Mouse (Mus musculus): ENCODE results near the gene 9530077C05Rik.
"Not testable (repeated sequence)": the region's sequence is repeated elsewhere in the genome, so short reads cannot be mapped to it uniquely, and the experiment has no call there.

9530077C05Rik gene

DNA sequence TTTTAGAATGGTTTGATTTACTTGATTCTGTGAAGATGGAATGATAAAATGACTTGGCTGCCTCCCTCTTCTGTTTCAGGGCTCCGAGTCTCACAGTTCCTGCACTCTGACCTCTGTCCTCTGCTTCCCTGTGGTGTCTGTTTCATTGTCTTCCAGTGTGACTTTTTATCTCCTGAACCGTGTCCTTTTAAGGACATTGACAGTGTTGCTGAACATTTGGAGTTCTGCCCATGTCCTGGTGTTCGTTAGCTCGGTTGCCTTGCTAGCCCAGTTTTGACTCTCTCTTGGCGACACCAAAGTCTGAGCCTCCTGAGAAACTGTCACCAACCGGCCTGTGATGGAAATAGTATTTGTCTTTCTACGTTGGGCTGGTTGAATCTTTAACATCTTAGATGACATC is 9.2 kb downstream of the 9530077C05Rik start:
- peak; percentile 55 for DNase-seq

DNA sequence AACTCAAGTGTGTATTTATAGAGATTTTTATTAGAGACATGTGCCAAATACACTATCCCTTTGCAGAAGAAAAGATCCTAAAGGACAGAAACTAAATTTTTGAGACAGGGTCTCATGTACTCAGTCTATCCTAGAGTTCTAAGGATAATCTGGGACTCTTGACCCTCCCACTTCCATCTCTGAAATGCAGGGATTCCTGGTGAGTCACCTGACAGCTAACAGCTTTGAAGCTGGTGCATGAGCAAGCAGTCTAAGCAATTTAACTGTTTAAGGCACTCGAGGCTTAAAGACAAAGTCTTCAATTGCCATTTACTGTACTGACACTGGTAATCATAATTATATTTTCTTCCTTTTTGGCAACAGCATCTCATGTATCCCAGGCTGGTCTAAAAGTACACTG is 11.2 kb downstream of the 9530077C05Rik start:
- DNase-seq = no peak

DNA sequence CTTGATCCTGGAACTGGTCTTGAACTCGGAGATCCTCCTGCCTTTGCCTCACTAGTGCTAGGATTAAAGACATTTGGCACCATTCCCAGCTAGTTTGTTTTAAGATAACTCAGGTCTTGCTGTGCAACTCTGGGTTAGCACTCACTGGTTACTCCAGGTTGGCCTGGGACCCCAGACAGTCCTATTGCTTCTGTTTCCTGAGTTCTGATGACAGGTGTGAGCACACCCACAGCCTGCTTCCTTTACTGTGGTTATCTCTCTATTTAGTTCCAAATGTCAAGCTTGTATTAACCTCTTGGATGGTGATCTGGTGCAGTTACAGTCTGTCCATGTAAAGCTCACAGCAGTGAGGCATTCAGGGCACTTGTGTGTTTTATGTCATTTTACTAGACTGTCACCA is 12.2 kb downstream of the 9530077C05Rik start:
- no peak for DNase-seq

DNA sequence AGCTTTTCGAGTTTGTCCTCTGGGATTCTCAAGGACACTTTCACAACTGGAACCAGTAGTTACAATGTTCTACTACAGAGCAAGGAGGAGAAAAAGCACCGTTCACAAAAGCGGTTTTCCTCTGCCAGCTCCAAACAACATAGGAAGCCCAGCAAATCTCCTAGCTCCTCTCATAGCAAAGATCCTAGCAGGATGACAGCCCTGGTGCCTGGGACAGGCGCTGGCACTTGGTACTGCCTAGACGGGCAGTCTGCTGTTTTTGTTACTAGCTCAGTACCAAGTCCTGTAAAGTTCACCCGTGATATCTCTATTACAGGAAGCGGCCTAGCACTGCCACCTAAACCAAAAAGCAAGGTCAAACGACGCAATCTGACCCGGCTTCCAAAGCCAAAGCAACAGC is 12.9 kb downstream of the 9530077C05Rik start:
- no peak for DNase-seq

DNA sequence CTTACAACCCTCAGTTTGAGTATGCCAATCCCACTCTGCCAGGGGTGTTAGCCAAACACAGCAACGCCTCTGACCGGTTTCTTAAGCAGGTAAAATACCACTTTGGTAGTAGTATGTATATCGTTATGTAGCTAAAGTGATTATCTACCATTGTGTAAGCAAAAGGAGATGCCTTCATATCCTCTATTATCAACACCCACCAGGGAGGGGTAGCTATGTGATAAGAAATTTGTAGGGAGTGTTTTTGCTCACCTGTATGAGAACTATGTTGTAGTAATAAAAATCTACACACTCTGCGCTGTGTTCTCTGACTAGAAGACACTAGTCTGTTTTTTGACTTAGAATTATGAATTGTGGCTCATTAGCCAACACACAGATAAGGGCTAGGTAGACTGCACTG is 13.4 kb downstream of the 9530077C05Rik start:
- DNase-seq = no peak

DNA sequence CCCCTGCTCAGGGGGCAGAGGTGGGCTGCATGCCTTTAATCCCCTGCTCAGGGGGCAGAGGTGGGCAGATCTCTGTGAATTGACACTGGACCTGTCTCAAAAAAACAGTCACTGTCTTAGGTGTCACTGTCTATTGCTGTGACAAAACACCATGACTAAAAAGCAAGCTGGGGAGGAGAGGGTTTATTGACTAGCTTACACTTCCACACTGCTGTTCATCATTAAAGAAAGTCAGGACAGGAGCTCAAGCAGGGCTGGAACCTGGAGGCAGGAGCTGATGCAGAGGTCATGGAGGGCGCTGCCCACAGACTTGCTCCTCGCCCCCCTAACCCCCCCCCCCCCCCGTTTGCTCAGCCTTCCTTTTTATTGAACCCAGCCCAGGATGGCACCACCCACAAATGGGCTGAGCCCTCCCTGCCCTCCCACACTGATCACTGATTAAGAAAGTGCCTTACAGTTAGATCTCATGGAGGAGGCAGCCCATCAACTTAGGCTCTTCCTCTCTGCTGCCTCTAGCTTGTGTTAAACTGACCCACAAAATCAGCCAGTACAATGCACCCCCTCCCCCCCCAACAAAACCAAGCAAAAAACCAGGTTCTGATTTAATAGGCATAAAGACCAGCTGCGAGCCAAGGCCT is 16.8 kb downstream of the 9530077C05Rik start:
- DNase-seq = no peak

DNA sequence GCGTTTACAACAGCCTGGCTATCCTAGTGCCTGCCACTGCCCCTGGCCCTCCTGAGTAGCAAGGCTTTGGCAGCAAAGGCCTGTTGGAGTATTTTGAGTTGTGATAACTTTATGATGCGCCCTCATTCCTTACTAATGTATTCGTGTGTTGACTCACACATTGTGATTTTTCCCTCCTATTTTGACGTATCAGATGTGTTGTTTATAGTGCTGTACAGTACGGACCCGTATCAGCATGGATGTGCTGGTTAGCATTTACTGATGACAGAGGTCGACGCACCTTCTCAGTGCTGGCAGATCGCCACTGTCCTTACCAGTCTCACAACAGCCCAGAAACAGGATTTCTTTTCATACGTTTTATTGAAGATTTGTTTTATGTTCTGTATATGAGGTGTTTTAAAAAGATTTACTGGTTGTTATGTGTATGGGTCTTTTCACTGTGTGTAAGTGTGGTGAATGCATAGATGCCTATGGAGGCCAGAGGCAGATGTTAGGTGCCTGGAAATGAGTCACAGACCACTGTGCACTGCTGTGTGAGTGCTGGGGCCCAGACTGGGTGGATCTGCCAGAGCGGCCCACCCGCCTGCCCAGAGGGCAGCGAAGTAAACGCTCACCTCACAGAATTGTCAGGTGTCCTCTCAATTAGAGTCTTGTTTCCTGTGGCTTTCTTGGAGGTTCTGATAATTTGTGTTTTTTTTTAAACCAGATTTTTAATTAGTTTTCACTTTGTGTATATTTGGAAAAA is 17.5 kb downstream of the 9530077C05Rik start:
- no peak for DNase-seq

DNA sequence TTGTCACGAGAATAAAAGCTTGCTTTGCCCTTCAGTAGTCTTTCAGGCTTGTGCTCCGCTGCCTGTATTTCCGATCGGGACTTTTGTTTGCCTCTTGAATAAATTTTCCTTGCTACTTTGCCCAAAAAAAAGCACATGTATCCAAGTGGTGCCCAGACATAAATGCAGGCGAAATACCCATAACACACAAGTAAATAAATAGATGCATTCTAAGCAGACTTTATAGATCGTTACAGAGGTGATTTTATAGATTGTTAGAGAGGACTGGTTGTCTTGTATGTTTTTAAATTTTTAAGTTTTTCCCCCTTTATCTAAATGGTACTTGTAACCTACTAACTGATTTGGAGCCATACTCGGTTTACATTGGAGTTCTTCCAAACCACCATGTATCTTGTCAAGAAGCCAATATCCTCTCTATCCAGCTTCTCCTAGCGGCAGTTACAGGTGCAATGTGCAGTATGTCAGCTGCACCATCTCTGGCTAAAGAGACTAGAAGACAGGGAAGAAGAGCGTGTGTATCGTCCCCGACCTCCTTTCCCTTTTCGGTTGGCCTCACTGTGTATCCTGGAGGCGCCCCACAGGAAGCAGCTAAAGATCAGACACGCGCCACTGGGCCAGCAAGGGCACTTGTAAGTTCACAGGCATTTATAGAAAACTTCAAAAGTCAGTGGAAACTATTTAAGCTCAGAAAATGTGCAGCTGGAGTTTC is 18.4 kb downstream of the 9530077C05Rik start:
- DNase-seq = peak; percentile 36

DNA sequence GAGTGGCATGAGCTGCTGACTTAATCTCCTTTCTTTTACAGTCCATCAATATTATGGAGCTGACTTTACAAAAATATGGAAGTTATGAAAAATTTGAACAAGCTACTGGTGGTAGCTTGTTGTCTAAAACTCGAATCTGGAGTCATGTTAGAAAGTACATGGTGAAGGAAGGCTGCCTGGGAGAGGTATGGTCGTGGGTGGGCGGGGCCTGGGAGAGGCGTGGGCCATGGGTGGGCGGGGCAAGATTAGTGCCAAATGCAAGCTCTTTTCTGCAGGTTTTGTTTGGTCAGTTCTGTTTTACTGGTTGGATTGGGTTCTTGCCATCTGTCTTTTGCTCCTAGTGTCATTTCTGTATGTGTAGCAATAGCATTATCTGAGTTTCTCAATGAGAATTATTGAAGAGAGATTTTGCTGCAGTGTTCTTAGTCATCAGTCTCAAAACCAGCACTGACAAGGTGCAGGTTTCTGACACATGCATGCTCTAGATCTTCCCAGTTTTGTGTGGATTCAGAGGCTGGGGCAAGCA is 19.1 kb downstream of the 9530077C05Rik start:
- DNase-seq = no peak

DNA sequence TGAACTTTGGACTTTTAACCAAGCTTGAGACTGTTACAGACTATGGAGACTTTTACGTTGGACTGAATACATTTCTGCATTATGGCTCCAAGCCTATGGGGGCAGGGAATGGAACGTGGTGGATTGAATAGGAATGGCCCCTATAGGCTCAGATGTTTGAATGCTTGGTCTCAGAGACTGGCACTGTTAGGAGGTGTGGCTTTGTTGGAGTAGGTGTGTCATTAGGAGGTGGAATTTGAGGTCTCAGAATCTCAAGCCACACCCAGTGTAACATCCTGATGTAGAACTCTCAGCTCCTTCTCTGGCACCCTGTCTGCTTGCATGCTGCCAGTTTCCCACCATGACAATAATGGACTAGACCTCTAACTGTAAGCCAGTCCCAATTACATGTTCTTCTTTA is 21.9 kb downstream of the 9530077C05Rik start:
- DNase-seq = no peak

DNA sequence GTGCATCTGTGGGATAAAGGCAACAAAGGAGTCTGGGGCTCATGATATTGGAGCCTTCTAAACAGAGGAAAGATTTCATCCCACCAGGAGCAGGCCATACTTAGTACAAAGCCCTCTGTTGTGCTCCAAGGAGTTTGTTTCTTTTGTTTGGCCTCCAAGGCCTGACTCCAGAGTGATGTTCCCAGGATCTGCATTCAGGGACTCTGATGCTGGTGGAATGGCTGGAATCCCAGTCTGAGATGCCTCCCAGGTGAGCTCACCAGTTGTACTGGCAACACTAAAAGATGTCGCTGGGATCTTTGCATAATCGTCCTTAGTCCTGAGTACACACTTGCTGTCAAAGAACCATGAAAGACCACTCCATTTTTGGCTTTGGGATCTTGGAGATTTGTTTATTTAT is 22.8 kb downstream of the 9530077C05Rik start:
- DNase-seq = no peak

DNA sequence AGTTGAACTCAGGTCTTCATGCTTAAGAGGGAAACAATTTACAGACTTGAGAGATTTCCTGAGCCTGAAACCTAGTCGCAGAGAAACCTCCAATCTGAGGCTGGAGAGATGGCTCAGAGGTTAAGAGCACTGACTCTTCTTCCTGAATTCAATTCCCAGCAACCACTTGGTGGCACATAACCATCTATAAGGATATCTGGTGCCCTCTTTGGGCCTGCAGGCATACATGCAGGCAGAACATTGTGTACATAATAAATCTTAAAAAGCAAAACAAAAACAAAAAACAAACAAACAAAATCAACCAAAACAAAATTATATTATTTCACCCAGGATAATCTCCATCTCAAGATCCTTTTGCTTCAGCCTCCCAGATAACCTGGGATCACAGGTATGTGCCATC is 27.5 kb downstream of the 9530077C05Rik start:
- DNase-seq = no peak

DNA sequence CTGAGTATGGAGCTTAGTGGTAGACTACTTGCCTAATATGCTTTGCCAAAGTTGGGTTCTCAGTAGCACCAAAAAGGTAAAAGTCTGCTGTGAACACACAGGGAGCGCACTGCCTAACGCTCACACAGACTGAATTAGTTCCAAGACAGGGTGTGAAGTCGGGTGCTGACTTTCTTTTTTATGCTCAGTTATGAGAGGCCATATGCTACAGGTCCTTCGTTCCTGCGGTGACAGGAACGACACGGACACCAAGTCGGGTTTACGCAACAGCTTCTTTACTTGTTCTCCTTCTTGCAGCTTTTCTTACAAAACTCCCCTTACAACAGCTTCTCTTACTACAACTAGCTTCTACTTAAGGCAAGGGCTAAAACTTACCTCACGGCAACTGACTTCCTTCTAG is 31.8 kb downstream of the 9530077C05Rik start:
- DNase-seq = no peak

DNA sequence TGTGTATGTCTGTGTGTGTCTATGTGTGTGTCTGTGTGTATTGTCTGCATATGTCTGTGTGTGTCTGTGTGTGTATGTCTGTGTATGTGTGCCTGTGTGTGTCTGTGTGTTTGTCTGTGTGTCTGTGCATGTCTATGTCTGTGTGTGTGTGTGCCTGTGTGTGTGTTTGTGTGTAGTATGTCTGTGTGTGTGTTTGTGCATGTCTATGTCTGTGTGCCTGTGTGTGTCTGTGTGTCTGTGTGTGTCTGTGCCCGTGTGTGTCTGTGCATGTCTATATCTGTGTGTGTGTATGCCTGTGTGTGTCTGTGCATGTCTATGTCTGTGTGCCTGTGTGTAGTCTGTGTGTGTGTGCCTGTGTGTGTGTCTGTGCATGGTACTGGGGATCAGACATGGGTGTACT is 33.8 kb downstream of the 9530077C05Rik start:
- no peak for DNase-seq

DNA sequence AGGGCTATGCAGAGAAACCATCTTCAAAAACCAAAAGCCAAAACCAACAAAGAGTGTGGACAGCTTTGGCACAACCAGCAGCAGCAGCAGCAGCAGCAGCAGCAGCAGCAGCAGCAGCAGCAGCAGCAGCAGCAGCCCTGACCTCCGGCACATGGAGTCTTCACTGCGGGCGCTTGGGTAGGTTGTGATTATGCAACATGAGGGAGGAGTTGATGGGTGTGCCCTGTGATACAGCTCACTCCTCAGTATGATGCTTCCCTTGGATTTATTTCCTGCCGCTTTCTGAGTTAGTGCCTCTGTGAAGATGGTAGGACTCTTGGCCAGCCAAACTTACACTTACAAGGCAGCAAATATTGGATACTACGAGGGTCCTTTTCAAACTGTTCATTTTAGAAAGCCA is 35.9 kb downstream of the 9530077C05Rik start:
- DNase-seq = no peak

DNA sequence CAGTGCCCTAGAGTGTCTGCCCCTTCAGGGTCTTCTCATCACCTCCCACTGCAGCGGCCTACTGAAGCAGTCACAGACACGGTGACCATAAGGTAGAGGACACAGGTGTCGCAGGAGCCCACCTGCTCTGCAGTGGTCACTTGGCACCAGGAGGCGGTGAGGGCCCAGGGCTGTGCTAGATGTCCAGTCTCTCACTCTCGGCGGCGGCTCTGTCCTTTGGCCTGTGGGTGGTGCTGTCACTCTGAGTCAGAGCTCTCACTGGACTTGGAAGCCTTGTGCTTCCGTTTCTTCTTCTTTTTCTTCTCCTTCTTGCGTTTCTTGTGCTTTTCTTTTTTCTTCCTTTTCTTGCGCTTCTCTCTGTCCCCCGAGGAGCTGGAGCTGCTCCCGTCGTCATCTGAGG is 37.1 kb downstream of the 9530077C05Rik start:
- no peak for DNase-seq

DNA sequence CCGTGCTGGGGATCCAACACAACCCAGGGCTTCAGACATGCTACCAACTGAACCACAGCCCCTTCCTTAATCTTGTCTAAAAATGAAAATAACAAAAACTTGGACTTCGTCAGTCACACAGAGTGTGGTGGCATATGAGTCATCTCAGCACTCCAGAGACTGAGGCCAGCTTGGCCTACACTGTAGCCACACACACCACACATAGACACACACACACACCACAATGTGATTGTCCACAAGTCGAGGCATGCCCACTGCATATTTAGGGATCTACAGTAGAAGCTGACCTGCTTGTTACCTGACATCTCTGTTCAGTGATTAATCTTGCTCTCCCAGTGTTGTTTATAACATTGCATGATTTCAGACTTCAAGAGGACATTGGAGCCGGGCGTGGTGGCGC is 37.9 kb downstream of the 9530077C05Rik start:
- no peak for DNase-seq

DNA sequence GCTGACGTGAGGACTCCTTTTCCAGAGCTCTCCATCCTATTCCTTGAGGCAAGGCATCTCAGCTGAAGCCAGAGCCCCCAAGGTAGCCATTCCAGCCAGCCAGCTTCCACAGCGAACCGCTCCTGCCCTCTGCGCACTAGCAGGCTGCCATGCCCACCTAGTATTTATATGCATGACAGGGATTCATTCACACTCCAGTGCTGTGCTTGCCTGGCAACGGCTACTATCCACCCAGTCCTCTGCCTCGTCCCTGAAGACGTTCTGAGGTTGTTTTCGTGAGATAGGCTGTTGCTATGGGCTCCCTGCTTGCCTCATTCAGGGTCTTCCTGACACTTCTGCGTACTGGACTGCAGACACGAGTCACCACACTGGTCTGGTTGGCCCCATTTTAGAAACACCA is 41.4 kb downstream of the 9530077C05Rik start:
- no peak for DNase-seq

DNA sequence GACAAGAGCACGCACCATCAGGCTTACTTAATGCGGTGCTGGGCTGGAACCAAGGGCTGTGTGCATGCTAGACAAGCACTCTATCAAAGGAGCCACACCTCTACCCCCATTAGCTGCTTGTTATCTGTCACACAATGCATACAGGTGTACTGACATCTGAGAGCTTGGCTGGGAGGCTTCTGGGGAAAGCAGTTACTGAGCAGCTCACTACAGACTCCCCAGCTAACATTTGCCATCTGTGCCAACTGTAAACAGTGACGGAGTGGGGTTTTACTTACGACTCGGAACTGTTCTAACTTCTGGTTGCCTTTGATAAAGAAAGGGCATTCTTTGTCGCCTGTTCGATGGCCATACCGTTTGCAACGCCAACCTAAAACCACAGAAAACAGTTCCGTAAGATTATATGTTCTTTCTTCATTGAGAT is 42.2 kb downstream of the 9530077C05Rik start:
- DNase-seq = no peak

DNA sequence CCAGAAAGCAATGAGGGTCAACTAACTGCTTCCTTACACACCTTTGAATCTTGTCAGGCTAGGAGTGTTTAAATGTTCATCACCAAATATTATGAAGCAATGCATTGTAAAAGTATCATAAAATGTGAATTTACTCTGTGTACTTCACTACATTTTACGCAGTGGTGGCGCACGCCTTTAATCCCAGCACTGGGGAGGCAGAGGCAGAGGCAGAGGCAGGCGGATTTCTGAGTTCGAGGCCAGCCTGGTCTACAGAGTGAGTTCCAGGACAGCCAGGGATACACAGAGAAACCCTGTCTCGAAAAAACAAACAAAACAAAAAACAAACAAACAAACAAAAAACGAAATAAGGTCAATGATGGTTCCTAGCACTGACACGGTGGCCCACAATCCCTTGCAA is 42.7 kb downstream of the 9530077C05Rik start, which contains the start of gene Gm17545:
Gm17545 (plus strand) TSS at position 301 of the 400 bp plus-strand sequence.
- DNase-seq = not testable (repeated sequence)

DNA sequence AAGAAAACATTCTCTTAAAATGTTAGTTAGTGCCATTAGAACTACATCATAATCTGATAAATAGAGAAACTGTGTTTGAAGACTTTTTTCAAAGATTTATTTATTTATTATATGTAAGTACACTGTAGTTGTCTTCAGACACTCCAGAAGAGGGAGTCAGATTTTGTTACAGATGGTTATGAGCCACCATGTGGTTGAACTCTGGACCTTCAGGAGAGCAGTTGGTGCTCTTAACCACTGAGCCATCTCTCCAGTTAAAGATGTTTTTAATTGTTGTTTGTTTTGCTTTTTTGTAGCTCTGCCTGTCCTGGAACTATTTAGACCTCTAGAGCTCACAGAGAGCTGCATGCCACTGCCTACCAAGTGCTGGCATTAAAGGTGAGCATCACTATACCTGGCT is 43.7 kb downstream of the 9530077C05Rik start:
- DNase-seq = no peak

DNA sequence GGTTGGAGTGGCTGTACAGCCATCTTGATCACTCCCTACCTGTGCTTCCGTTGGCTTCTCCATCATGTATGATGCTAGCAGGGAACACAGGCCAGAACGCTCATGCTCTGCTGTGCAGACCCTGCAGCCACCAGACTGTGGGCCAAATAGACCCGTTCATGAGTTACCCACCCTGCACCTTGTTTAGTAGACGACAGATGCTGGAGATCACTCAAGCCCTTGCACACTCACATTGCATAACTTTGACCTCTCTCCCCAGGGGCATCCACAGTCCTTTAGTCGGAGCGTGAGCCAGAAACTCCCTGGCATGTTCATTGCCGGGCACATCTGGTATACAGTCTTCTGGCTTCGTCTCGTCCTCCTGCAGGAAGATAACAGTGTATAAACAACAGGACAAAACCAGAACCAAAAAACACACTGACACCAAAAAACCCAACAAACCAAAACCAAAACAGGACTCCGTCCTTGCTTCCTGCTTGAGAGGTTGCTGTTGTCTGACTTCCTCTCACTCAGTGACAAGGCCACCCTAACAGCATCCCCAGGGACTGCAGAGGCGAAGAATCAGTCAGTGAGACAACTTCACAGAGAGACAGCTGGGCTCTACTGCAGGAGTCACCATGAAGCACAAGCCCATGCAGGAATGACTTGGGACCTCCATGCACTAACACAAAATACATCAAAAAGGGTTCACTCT is 46.0 kb downstream of the 9530077C05Rik start:
- DNase-seq = no peak

DNA sequence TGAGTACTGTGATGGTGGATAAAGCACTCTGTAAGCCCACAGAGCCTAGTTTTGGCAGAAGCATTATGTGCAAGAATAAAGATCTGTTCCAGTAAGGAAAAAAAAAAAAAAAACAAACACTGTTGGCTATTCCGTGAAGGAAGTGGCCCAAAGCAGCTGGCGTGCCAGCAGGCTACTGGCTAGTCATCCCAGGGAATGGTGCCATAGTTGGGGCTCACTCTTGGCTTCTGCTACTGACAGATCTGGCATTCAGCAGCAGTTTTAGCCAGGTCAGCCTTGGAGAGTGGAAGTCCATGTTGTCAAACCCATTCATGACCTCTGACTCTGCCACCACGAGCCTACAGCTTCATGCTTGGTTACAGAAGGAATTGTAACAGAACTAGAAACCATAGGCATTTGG is 50.6 kb downstream of the 9530077C05Rik start:
- peak; percentile 98 for DNase-seq

Measured in cerebellum, adult 9-11 months (tissue).